ENCODE assay signal across 8 mouse cellular contexts in genomic region chr3:121307532-121308234, GRCm38 (mm10). TPM values are rescaled to one million over a fixed set of nuclear protein-coding genes. Genes with fewer than 3 reads are reported as not detected.
DNase-seq lines count a peak whose midpoint lies in the region; ATAC-seq and TF ChIP-seq lines count a peak whose summit lies in the region.

No protein-coding gene starts in this region.

- peak; percentile 93 to 94 (median 93) for TF ChIP-seq CTCF in MEL (IDR thresholded peaks at IDR 0.05 in 2 of 3, conservative IDR thresholded peaks at IDR 0.05 in 1 of 3; ENCODE audit: control insufficient read depth in 1 of 3, insufficient read depth in 1 of 3, low read depth in 2 of 3, low read length in 3 of 3, poor library complexity in 1 of 3, severe bottlenecking in 1 of 3)

- DNase-seq in MEL (ENCODE audit: low read depth, low spot score), result peak; percentile 78
- DNase-seq in cerebellum, adult 11-12 months, result peak; percentile 63
- peak; percentile 88 for DNase-seq in hindbrain, embryonic 11.5 days (ENCODE audit: low spot score)
- peak; percentile 55 for DNase-seq in layer of hippocampus, adult 9-10 months (ENCODE audit: low spot score)
- DNase-seq in ovary, postnatal 14 days (ENCODE audit: low spot score), result peak; percentile 69
- peak; percentile 53 to 72 for DNase-seq in thymus, postnatal 10 days (ENCODE audit: low spot score in 2 of 2)

- no peaks in the 10 kb centered on the region for H3K36me3 ChIP-seq in MEL (ENCODE audit: control insufficient read depth in 1 of 2, insufficient read depth in 2 of 2, low read length in 2 of 2)
- H3K36me3 ChIP-seq in forebrain, embryonic 16.5 days (ENCODE audit: control insufficient read depth, insufficient read depth), result no peaks in the 10 kb centered on the region
- no peaks in the 10 kb centered on the region for H3K36me3 ChIP-seq in hindbrain, embryonic 11.5 days (ENCODE audit: control insufficient read depth, insufficient read depth, low read length)
- no peaks in the 10 kb centered on the region for H3K36me3 ChIP-seq in lung, embryonic 16.5 days (ENCODE audit: control insufficient read depth, insufficient read depth, low read length)

- H3K9me3 ChIP-seq in MEL (replicated peaks; ENCODE audit: insufficient read depth, low read length), result no peaks in the 10 kb centered on the region
- no peaks in the 10 kb centered on the region for H3K9me3 ChIP-seq in forebrain, embryonic 16.5 days (ENCODE audit: control insufficient read depth, low read length)
- H3K9me3 ChIP-seq in hindbrain, embryonic 11.5 days (ENCODE audit: control insufficient read depth, low read length), result no peaks in the 10 kb centered on the region
- H3K9me3 ChIP-seq in lung, embryonic 16.5 days (ENCODE audit: control insufficient read depth, low read length), result no peaks in the 10 kb centered on the region

- H3K4me1 ChIP-seq in MEL (ENCODE audit: control insufficient read depth in 1 of 2, insufficient read depth in 2 of 2, low read length in 2 of 2), result no peaks in the 10 kb centered on the region; a peak in 1 of 4 replicates
- H3K4me1 ChIP-seq in forebrain, embryonic 16.5 days (replicated peaks; ENCODE audit: control insufficient read depth, insufficient read depth, low read length), result no peaks in the 10 kb centered on the region
- H3K4me1 ChIP-seq in hindbrain, embryonic 11.5 days (replicated peaks; ENCODE audit: control insufficient read depth, insufficient read depth, low read length), result no peaks in the 10 kb centered on the region
- peaks cover 3% of the 10 kb centered on the region; the same call in 1 of the 2 replicates for H3K4me1 ChIP-seq in lung, embryonic 16.5 days (replicated peaks; ENCODE audit: control insufficient read depth, insufficient read depth, low read length)

- ATAC-seq in forebrain, embryonic 16.5 days, result peak; percentile 82
- ATAC-seq in hindbrain, embryonic 11.5 days (ENCODE audit: low FRiP score), result peak; percentile 77
- peak; percentile 78 for ATAC-seq in lung, embryonic 16.5 days (ENCODE audit: low read depth)

- H3K27me3 ChIP-seq in MEL (ENCODE audit: control insufficient read depth in 1 of 2, insufficient read depth in 2 of 2, low read length in 2 of 2), result no peaks in the 10 kb centered on the region
- H3K27me3 ChIP-seq in forebrain, embryonic 16.5 days (replicated peaks; ENCODE audit: control insufficient read depth, insufficient read depth, low read length), result no peaks in the 10 kb centered on the region
- H3K27me3 ChIP-seq in hindbrain, embryonic 11.5 days (ENCODE audit: control insufficient read depth, insufficient read depth, low read length), result no peaks in the 10 kb centered on the region
- H3K27me3 ChIP-seq in lung, embryonic 16.5 days (ENCODE audit: control insufficient read depth, insufficient read depth, low read depth, low read length), result no peaks in the 10 kb centered on the region

- peak; percentile 95 for TF ChIP-seq RAD21 in MEL (IDR thresholded peaks at IDR 0.05; ENCODE audit: low read depth, low read length)

- H3K4me3 ChIP-seq in MEL (ENCODE audit: control insufficient read depth in 1 of 2, insufficient read depth in 1 of 2, low read depth in 2 of 2, low read length in 2 of 2), result no peak overlapping the region
- H3K4me3 ChIP-seq in forebrain, embryonic 16.5 days (replicated peaks; ENCODE audit: low read length), result no peak overlapping the region
- H3K4me3 ChIP-seq in hindbrain, embryonic 11.5 days (ENCODE audit: low read depth, low read length), result no peak overlapping the region
- no peak overlapping the region for H3K4me3 ChIP-seq in lung, embryonic 16.5 days (ENCODE audit: low read length)

- no peak overlapping the region for H3K4me2 ChIP-seq in forebrain, embryonic 16.5 days (ENCODE audit: low read length)
- no peak overlapping the region for H3K4me2 ChIP-seq in hindbrain, embryonic 11.5 days (replicated peaks; ENCODE audit: low read depth, low read length)
- no peak overlapping the region for H3K4me2 ChIP-seq in lung, embryonic 16.5 days (ENCODE audit: low read depth, low read length)

- no peak for TF ChIP-seq EP300 in MEL (IDR thresholded peaks at IDR 0.05; ENCODE audit: low read depth in 1 of 2, low read length in 2 of 2)

- TF ChIP-seq POLR2A in MEL (IDR thresholded peaks at IDR 0.05; ENCODE audit: control insufficient read depth in 1 of 2, insufficient read depth in 1 of 2, low read depth in 1 of 2, low read length in 2 of 2, poor library complexity in 1 of 2), result no peak

- 73% methylated on average over 7 of the region's 7 CpGs for WGBS in forebrain, embryonic 16.5 days
- WGBS in hindbrain, embryonic 11.5 days, result 73% methylated on average over 7 of the region's 7 CpGs
- WGBS in lung, embryonic 16.5 days, result 75% methylated on average over 7 of the region's 7 CpGs

- H3K79me2 ChIP-seq in MEL (ENCODE audit: control insufficient read depth, insufficient read depth, low read length, poor library complexity), result no peaks in the 10 kb centered on the region

- H3K9ac ChIP-seq in MEL (ENCODE audit: control insufficient read depth, low read depth, low read length, poor library complexity, severe bottlenecking), result no peak overlapping the region
- H3K9ac ChIP-seq in forebrain, embryonic 16.5 days (replicated peaks; ENCODE audit: low read depth, low read length), result no peak overlapping the region
- no peak overlapping the region for H3K9ac ChIP-seq in hindbrain, embryonic 11.5 days (ENCODE audit: low read depth, low read length)
- no peak overlapping the region for H3K9ac ChIP-seq in lung, embryonic 16.5 days (ENCODE audit: low read length)

- no peak overlapping the region for H3K27ac ChIP-seq in MEL (ENCODE audit: control insufficient read depth, low read depth, low read length)
- no peak overlapping the region for H3K27ac ChIP-seq in forebrain, embryonic 16.5 days (ENCODE audit: low read length)
- H3K27ac ChIP-seq in hindbrain, embryonic 11.5 days (ENCODE audit: low read depth, low read length), result no peak overlapping the region
- H3K27ac ChIP-seq in lung, embryonic 16.5 days (ENCODE audit: low read length), result no peak overlapping the region

TF ChIP-seq in MEL, 35 proteins besides CTCF, POLR2A, EP300 and RAD21:
- TF ChIP-seq TCF12 (IDR thresholded peaks at IDR 0.05; ENCODE audit: low read depth, low read length), result no peak
- no peak for TF ChIP-seq NRF1 (IDR thresholded peaks at IDR 0.05; ENCODE audit: insufficient read depth, low read depth, low read length, poor library complexity, severe bottlenecking)
- TF ChIP-seq ZC3H11A (IDR thresholded peaks at IDR 0.05; ENCODE audit: low read depth, low read length), result peak; percentile 86
- no peak for TF ChIP-seq CHD1 (IDR thresholded peaks at IDR 0.05; ENCODE audit: low read depth, low read length)
- no peak for TF ChIP-seq USF1 (IDR thresholded peaks at IDR 0.05; ENCODE audit: low read depth, low read length)
- no peak for TF ChIP-seq CHD2 (IDR thresholded peaks at IDR 0.05; ENCODE audit: low read length)
- no peak for TF ChIP-seq NELFE (IDR thresholded peaks at IDR 0.05; ENCODE audit: low read depth, low read length)
- no peak for TF ChIP-seq GABPA (IDR thresholded peaks at IDR 0.05; ENCODE audit: low read depth, low read length)
- no peak for TF ChIP-seq MXI1 (IDR thresholded peaks at IDR 0.05; ENCODE audit: low read depth, low read length)
- no peak for TF ChIP-seq TAL1 (IDR thresholded peaks at IDR 0.05; ENCODE audit: low read length)
- TF ChIP-seq MYB (IDR thresholded peaks at IDR 0.05; ENCODE audit: low read depth, low read length), result no peak
- TF ChIP-seq SIN3A (IDR thresholded peaks at IDR 0.05; ENCODE audit: low read length), result no peak
- TF ChIP-seq SMC3 (IDR thresholded peaks at IDR 0.05; ENCODE audit: low read depth, low read length), result peak; percentile 93
- TF ChIP-seq MYC (IDR thresholded peaks at IDR 0.05; ENCODE audit: low read depth, low read length), result no peak
- TF ChIP-seq MEF2A (IDR thresholded peaks at IDR 0.05; ENCODE audit: extremely low read depth, insufficient replicate concordance, low read depth, low read length, poor library complexity, severe bottlenecking), result no peak
- TF ChIP-seq E2F4 (IDR thresholded peaks at IDR 0.05; ENCODE audit: borderline replicate concordance, low read depth, low read length), result no peak
- TF ChIP-seq ZNF384 (IDR thresholded peaks at IDR 0.05; ENCODE audit: low read depth, low read length), result 0 out of 2 replicates have a peak, but pooled peaks have one; percentile 21
- TF ChIP-seq BHLHE40 (IDR thresholded peaks at IDR 0.05; ENCODE audit: borderline replicate concordance, low read depth, low read length), result peak; percentile 47; the same call in 1 of the 2 replicates
- TF ChIP-seq ELF1 (IDR thresholded peaks at IDR 0.05; ENCODE audit: low read depth, low read length), result 0 out of 2 replicates have a peak, but pooled peaks have one; percentile 13

RNA-seq across cellular contexts. Expression of gene Alg14, which starts 16.1 kb away (rescaled TPM):
- total RNA-seq in MEL (2012; rRNA removed), result 2.5 and 3.2 TPM in 2 replicates
- polyA plus RNA-seq in MEL (2012; ENCODE audit: insufficient read depth in 1 of 2, insufficient read length in 2 of 2, low read depth in 1 of 2, low replicate concordance in 2 of 2, missing spikeins in 1 of 2), result 10 to 100 TPM in 1 of 2 experiments, not detected in 1; 20.1 TPM
- polyA plus RNA-seq in forebrain, embryonic 16.5 days (2015; fragmentation: Nextera tagmentation; extraction: Ambion mirVana), result 29.8 and 35.7 TPM in 2 replicates
- polyA plus RNA-seq in hindbrain, embryonic 11.5 days (2014; fragmentation: Nextera tagmentation; extraction: Ambion mirVana), result 39.0 and 41.8 TPM in 2 replicates
- polyA plus RNA-seq in lung, embryonic 16.5 days (2015; fragmentation: Nextera tagmentation; extraction: Ambion mirVana), result 46.6 and 48.1 TPM in 2 replicates

RNA-seq across cellular contexts. Expression of gene Tmem56, which starts 24.8 kb away (rescaled TPM):
- 0.20 and 0.39 TPM in 2 replicates for total RNA-seq in MEL (2012; rRNA removed)
- polyA plus RNA-seq in MEL (2012; ENCODE audit: insufficient read depth in 1 of 2, insufficient read length in 2 of 2, low read depth in 1 of 2, low replicate concordance in 2 of 2, missing spikeins in 1 of 2), result under 1 TPM in 1 of 2 experiments, not detected in 1; 0.32 TPM
- polyA plus RNA-seq in forebrain, embryonic 16.5 days (2015; fragmentation: Nextera tagmentation; extraction: Ambion mirVana), result 3.5 and 3.8 TPM in 2 replicates
- 0.65 and 1.0 TPM in 2 replicates for polyA plus RNA-seq in hindbrain, embryonic 11.5 days (2014; fragmentation: Nextera tagmentation; extraction: Ambion mirVana)
- 0.48 and 0.67 TPM in 2 replicates for polyA plus RNA-seq in lung, embryonic 16.5 days (2015; fragmentation: Nextera tagmentation; extraction: Ambion mirVana)
